Mouse (Mus musculus) lung, adult 2 months (tissue): ENCODE results near the gene Npy.

ENCODE experiments used
- CTCF ChIP-seq: fragments of 200-500 bp; IDR thresholded peaks from 2 replicates; pipeline ENCODE4 v1.5.1; 2011; ENCODE audit warnings: mild to moderate bottlenecking, low read length, control low read depth; ENCODE audit not compliant: insufficient read depth
- POLR2A ChIP-seq: fragments of 200-500 bp; IDR thresholded peaks from 2 replicates; pipeline ENCODE4 v1.6.1; 2011; ENCODE audit warnings: low read depth, mild to moderate bottlenecking, control low read depth, low read length, borderline replicate concordance; ENCODE audit errors: extremely low read depth

GRCm38 (mm10) chr6:49779606-49780005 is 42.9 kb upstream of the Npy start:
- no peak for TF ChIP-seq POLR2A
- no peak for TF ChIP-seq CTCF
